Mouse (Mus musculus) CH12.LX (cell line): ENCODE data around the gene 4930503B20Rik. TPM values are rescaled to one million over a fixed set of nuclear protein-coding genes. Genes with fewer than 3 reads are reported as not detected.
A peak's percentile ranks its signal among the peaks of the same experiment; 100 is the strongest.

Experiments
- DNase-seq: peaks from one replicate; pipeline ENCODE4 v3.0.0-alpha.2; 2013; ENCODE audit errors: extremely low read depth
- H3K27ac ChIP-seq: 2 replicates; pipeline ENCODE4 v1.5.1; 2012; ENCODE audit warnings: low read depth, mild to moderate bottlenecking, control low read depth, moderate library complexity; ENCODE audit not compliant: insufficient read depth
- H3K27me3 ChIP-seq: replicated peaks from 2 replicates; pipeline ENCODE3; 2012; ENCODE audit warnings: inconsistent platforms
- H3K36me3 ChIP-seq, 2 experiments: replicated peaks in 1 of 2; 2 replicates each; pipeline versions ENCODE3 to v1.6.1; 2012; ENCODE audit warnings: inconsistent platforms in 1 of 2, low read length in 1 of 2, mild to moderate bottlenecking in 1 of 2, mixed read lengths in 1 of 2, moderate library complexity in 1 of 2; ENCODE audit not compliant: control insufficient read depth in 1 of 2, insufficient read depth in 1 of 2
- H3K4me1 ChIP-seq, 2 experiments: 2 replicates each; pipeline ENCODE4 v1.6.1; 2012; ENCODE audit warnings: inconsistent platforms in 1 of 2, moderate library complexity in 1 of 2; ENCODE audit not compliant: insufficient read depth in 2 of 2, control insufficient read depth in 1 of 2
- H3K4me2 ChIP-seq: 2 replicates; pipeline ENCODE4 v1.6.1; 2012; ENCODE audit warnings: low read depth, mild to moderate bottlenecking, control low read depth; ENCODE audit not compliant: poor library complexity, insufficient read depth, severe bottlenecking
- H3K4me3 ChIP-seq, 3 experiments: fragments of 150-350 bp in 1 of 3; sonication (generic) in 1 of 3; replicated peaks in 1 of 3; 2 replicates each; pipeline versions ENCODE3 to v1.5.1; 2011 to 2012; ENCODE audit warnings: low read depth in 2 of 3, low read length in 2 of 3, mild to moderate bottlenecking in 2 of 3, moderate library complexity in 2 of 3, control low read depth in 1 of 3, improper control_type of control experiment in 1 of 3, inconsistent platforms in 1 of 3, mixed read lengths in 1 of 3; ENCODE audit not compliant: poor library complexity in 1 of 3
- H3K79me2 ChIP-seq: replicated peaks from 2 replicates; pipeline ENCODE4 v1.6.1; 2012; ENCODE audit warnings: mild to moderate bottlenecking, moderate library complexity; ENCODE audit not compliant: control insufficient read depth, poor library complexity, insufficient read depth, severe bottlenecking; ENCODE audit errors: extremely low read depth
- H3K9ac ChIP-seq: 2 replicates; pipeline ENCODE4 v1.6.1; 2012; ENCODE audit warnings: low read depth, mild to moderate bottlenecking, control low read depth, moderate library complexity; ENCODE audit not compliant: insufficient read depth
- H3K9me3 ChIP-seq: replicated peaks from 2 replicates; pipeline ENCODE3; 2012; ENCODE audit warnings: low read length, inconsistent platforms, mixed read lengths
- E2F4 ChIP-seq: IDR thresholded peaks from 2 replicates; pipeline ENCODE4 v1.6.1; 2011; ENCODE audit warnings: low read depth, low read length, improper control_type of control experiment; ENCODE audit not compliant: insufficient replicate concordance
- ELF1 ChIP-seq: IDR thresholded peaks from 2 replicates; pipeline ENCODE4 v1.6.1; 2014; ENCODE audit warnings: low read depth, mild to moderate bottlenecking, inconsistent platforms, low read length, improper control_type of control experiment
- GABPA ChIP-seq: IDR thresholded peaks from 2 replicates; pipeline ENCODE4 v1.6.1; 2012; ENCODE audit warnings: low read depth, low read length, improper control_type of control experiment, inconsistent platforms; ENCODE audit not compliant: insufficient replicate concordance
- IRF4 ChIP-seq: IDR thresholded peaks from 2 replicates; pipeline ENCODE4 v1.6.1; 2014; ENCODE audit warnings: low read depth, mild to moderate bottlenecking, inconsistent platforms, low read length, improper control_type of control experiment
- JUN ChIP-seq: IDR thresholded peaks from 2 replicates; pipeline ENCODE4 v1.6.1; 2011; ENCODE audit warnings: low read depth, mild to moderate bottlenecking, low read length, improper control_type of control experiment, moderate library complexity; ENCODE audit not compliant: insufficient read depth
- JUND ChIP-seq: conservative IDR thresholded peaks from 2 replicates; pipeline ENCODE4 v1.6.1; 2011; ENCODE audit warnings: low read depth, low read length, improper control_type of control experiment
- MAFK ChIP-seq: IDR thresholded peaks from 2 replicates; pipeline ENCODE4 v1.6.1; 2011; ENCODE audit warnings: low read length, improper control_type of control experiment; ENCODE audit not compliant: insufficient replicate concordance
- MAZ ChIP-seq: IDR thresholded peaks from 2 replicates; pipeline ENCODE4 v1.6.1; 2012; ENCODE audit warnings: low read depth, mild to moderate bottlenecking, inconsistent platforms, low read length, improper control_type of control experiment, moderate library complexity
- MXI1 ChIP-seq: IDR thresholded peaks from 2 replicates; pipeline ENCODE4 v1.6.1; 2011; ENCODE audit warnings: mild to moderate bottlenecking, low read depth, low read length, improper control_type of control experiment
- NRF1 ChIP-seq: IDR thresholded peaks from 2 replicates; pipeline ENCODE4 v1.6.1; 2014; ENCODE audit warnings: low read depth, mild to moderate bottlenecking, inconsistent platforms, low read length, improper control_type of control experiment, moderate library complexity
- PAX5 ChIP-seq: IDR thresholded peaks from 2 replicates; pipeline ENCODE4 v1.6.1; 2012; ENCODE audit warnings: low read length, inconsistent platforms, mixed read lengths
- POLR2AphosphoS2 ChIP-seq: IDR thresholded peaks from 2 replicates; pipeline ENCODE4 v1.6.1; 2011; ENCODE audit warnings: low read depth, low read length, improper control_type of control experiment
- SMC3 ChIP-seq: IDR thresholded peaks from 2 replicates; pipeline ENCODE4 v1.6.1; 2011; ENCODE audit warnings: low read depth, low read length, improper control_type of control experiment
- UBTF ChIP-seq: IDR thresholded peaks from 2 replicates; pipeline ENCODE4 v1.6.1; 2012; ENCODE audit warnings: low read depth, mild to moderate bottlenecking, inconsistent platforms, low read length, improper control_type of control experiment, moderate library complexity
- USF1 ChIP-seq: IDR thresholded peaks from 2 replicates; pipeline ENCODE4 v1.6.1; 2014; ENCODE audit warnings: low read depth, mild to moderate bottlenecking, inconsistent platforms, low read length, improper control_type of control experiment
- ZKSCAN1 ChIP-seq: IDR thresholded peaks from 2 replicates; pipeline ENCODE4 v1.6.1; 2012; ENCODE audit warnings: low read depth, inconsistent platforms, low read length, improper control_type of control experiment, borderline replicate concordance
- ZMIZ1 ChIP-seq: IDR thresholded peaks from 2 replicates; pipeline ENCODE4 v1.6.1; 2012; ENCODE audit warnings: low read depth, mild to moderate bottlenecking, inconsistent platforms, low read length, improper control_type of control experiment
- ZNF384 ChIP-seq: IDR thresholded peaks from 2 replicates; pipeline ENCODE4 v1.6.1; 2012; ENCODE audit warnings: low read depth, low read length, improper control_type of control experiment, inconsistent platforms
- dilution Hi-C: fragments of 300-500 bp; cut with MboI; formaldehyde crosslinking; loops from 2 replicates; pipeline ENCODE4 v1.14.3; 2020; ENCODE audit warnings: low sequenced_read_pairs; ENCODE audit not compliant: extremely low pct_unique_long_range_greater_than_20kb, extremely low pct_ligation_motif_present
- in situ Hi-C: fragments of 300-500 bp; cut with MboI; formaldehyde crosslinking; loops from 3 replicates; pipeline ENCODE4 v1.14.3; 2019; ENCODE audit warnings: low sequenced_read_pairs, low pct_ligation_motif_present, low pct_unique_long_range_greater_than_20kb, mixed read lengths
- polyA plus RNA-seq: library from polyadenylated mRNA; unstranded; fragments of >175 nt; gene quantifications from 2 replicates; pipeline ENCODE4 v1.2.1, GENCODE M21; 2012; ENCODE audit warnings: low read depth; ENCODE audit not compliant: insufficient read length
- total RNA-seq, 2 experiments: library from RNA; depleted of rRNA; stranded (reverse); fragments of 300-350 nt in 1 of 2; fragments of >200 nt in 1 of 2; gene quantifications; 2 replicates each; pipeline ENCODE4 v1.2.3; 2012 to 2014

4930503B20Rik gene
- total and polyA plus RNA-seq, 3 experiments, result not detected

- in situ Hi-C loops, result no loop called here
- peak overlapping the region; percentile 27 for H3K9ac ChIP-seq
- peak overlapping the region; percentile 99 for H3K4me2 ChIP-seq
- H3K4me3 ChIP-seq, result peak overlapping the region in 1 of 3 experiments; percentile 12
- DNase-seq, result no peak
- TF ChIP-seq GABPA, result no peak
- TF ChIP-seq PAX5, result no peak
- no peak for TF ChIP-seq ELF1
- TF ChIP-seq MAZ, result no peak
- 0 out of 2 replicates have a peak, but pooled peaks have one; percentile 10 for TF ChIP-seq MXI1
- TF ChIP-seq JUN, result no peak
- H3K27me3 ChIP-seq, result no peaks in the 10 kb centered on the region
- H3K79me2 ChIP-seq, result no peaks in the 10 kb centered on the region
- H3K4me1 ChIP-seq, result peaks cover 2 to 3% of the 10 kb centered on the region in 2 experiments; a peak in 2 of 4 replicates
- H3K27ac ChIP-seq, result no peak overlapping the region
- no peaks in the 10 kb centered on the region for H3K9me3 ChIP-seq
- H3K36me3 ChIP-seq, result no peaks in the 10 kb centered on the region
- dilution Hi-C loops, result no loop called here
Measured at GRCm38 (mm10) chr3:146681696-146682095, 30.6 kb upstream of the 4930503B20Rik start.

GRCm38 (mm10) chr3:146680625-146681024 is 29.5 kb upstream of the 4930503B20Rik start:
- H3K9ac ChIP-seq, result no peak overlapping the region
- DNase-seq, result no peak
- peaks cover 2 to 3% of the 10 kb centered on the region in 2 experiments; a peak in 2 of 4 replicates for H3K4me1 ChIP-seq
- H3K9me3 ChIP-seq, result no peaks in the 10 kb centered on the region
- H3K36me3 ChIP-seq, result no peaks in the 10 kb centered on the region
- H3K27ac ChIP-seq, result no peak overlapping the region
- in situ Hi-C loops, result no loop called here
- dilution Hi-C loops, result no loop called here
- H3K79me2 ChIP-seq, result no peaks in the 10 kb centered on the region
- no peak overlapping the region for H3K4me3 ChIP-seq
- H3K4me2 ChIP-seq, result no peak overlapping the region
- TF ChIP-seq E2F4 (no peak), MAFK (no peak), ZMIZ1 (no peak), ZNF384 (no peak), ZKSCAN1 (no peak), IRF4 (no peak), POLR2AphosphoS2 (no peak), NRF1 (no peak), SMC3 (no peak), MAZ (no peak), UBTF (no peak), JUND (no peak), USF1 (no peak)
- TF ChIP-seq, all 38 proteins: peak for 0
- no peaks in the 10 kb centered on the region for H3K27me3 ChIP-seq
